Mouse (Mus musculus) heart, postnatal 0 days (tissue): ENCODE results near the gene Phf6. TPM values are rescaled to one million over a fixed set of nuclear protein-coding genes. Genes with fewer than 3 reads are reported as not detected.

Experiments
- ATAC-seq: fragments of 200-750 bp; cut with Nextera tagmentation; 2 replicates; pipeline ENCODE4 v1.8.0; 2017; ENCODE audit warnings: low read depth, moderate number of reproducible peaks, moderate library complexity; ENCODE audit not compliant: insufficient read depth
- DNase-seq: peaks from one replicate; pipeline ENCODE4 v3.0.0-alpha.2; 2016; ENCODE audit warnings: low spot score
- H3K27ac ChIP-seq: fragments of 300-500 bp; sonication (generic); 2 replicates; pipeline ENCODE4 v1.5.1; 2014; ENCODE audit warnings: low read depth, mild to moderate bottlenecking
- H3K27me3 ChIP-seq: fragments of 300-500 bp; sonication (generic); 2 replicates; pipeline ENCODE4 v1.6.1; 2014; ENCODE audit warnings: low read length, mixed read lengths; ENCODE audit not compliant: control insufficient read depth, insufficient read depth
- H3K36me3 ChIP-seq: fragments of 300-500 bp; sonication (generic); replicated peaks from 2 replicates; pipeline ENCODE4 v1.6.1; 2014; ENCODE audit warnings: low read length, mixed read lengths; ENCODE audit not compliant: control insufficient read depth, insufficient read depth
- H3K4me1 ChIP-seq: fragments of 300-500 bp; sonication (generic); 2 replicates; pipeline ENCODE4 v1.6.1; 2014; ENCODE audit warnings: antibody characterized with exemption; ENCODE audit not compliant: control insufficient read depth, insufficient read depth
- H3K4me2 ChIP-seq: fragments of 300-500 bp; sonication (generic); 2 replicates; pipeline ENCODE4 v1.6.1; 2014; ENCODE audit warnings: low read depth, mild to moderate bottlenecking, low read length, moderate library complexity
- H3K4me3 ChIP-seq: fragments of 300-500 bp; sonication (generic); 2 replicates; pipeline ENCODE4 v1.5.1; 2014; ENCODE audit warnings: low read depth, low read length
- H3K9ac ChIP-seq: fragments of 300-500 bp; sonication (generic); replicated peaks from 2 replicates; pipeline ENCODE4 v1.6.1; 2014; ENCODE audit warnings: low read depth, low read length, mixed read lengths
- H3K9me3 ChIP-seq: fragments of 300-500 bp; sonication (generic); replicated peaks from 2 replicates; pipeline ENCODE4 v1.6.1; 2016; ENCODE audit warnings: low read length; ENCODE audit not compliant: control insufficient read depth
- CTCF ChIP-seq: IDR thresholded peaks from 2 replicates; pipeline ENCODE4 v1.5.1; 2016; ENCODE audit warnings: antibody characterized with exemption, control low read depth, low read depth
- EP300 ChIP-seq: IDR thresholded peaks from 2 replicates; pipeline ENCODE4 v1.6.1; 2016; ENCODE audit warnings: antibody characterized with exemption, low read depth
- WGBS: fragments of 180-500 bp; shearing (Covaris S2); extraction: QIAGEN DNeasy Blood & Tissue Kit; methylation state at CpG from one replicate; pipeline ENCODE4 v1.1.7; 2014; 5-methylcytosine and 5-hydroxymethylcytosine counted together
- polyA plus RNA-seq: library from polyadenylated mRNA; unstranded; fragments of >200 nt; fragmentation: Nextera tagmentation; extraction: Ambion mirVana; gene quantifications from 2 replicates; pipeline ENCODE4 v1.2.1, GENCODE M21; 2015
- total RNA-seq: library from RNA; depleted of rRNA; stranded (reverse); fragments of >200 nt; gene quantifications from 2 replicates; pipeline ENCODE4 v1.2.3, GENCODE M21; 2014; ENCODE audit warnings: low replicate concordance

Gene Phf6
- total and polyA plus RNA-seq, 2 experiments from 2014 or later = 2.1 to 5.9 TPM

GRCm38 (mm10) chrX:52913856-52914255, 1.8 kb downstream of the Phf6 start:
- no peak overlapping the region for H3K27ac ChIP-seq
- no peak for DNase-seq
- no peaks in the 10 kb centered on the region for H3K4me1 ChIP-seq
- no peaks in the 10 kb centered on the region for H3K36me3 ChIP-seq
- ATAC-seq = no peak
- peak overlapping the region; percentile 71; the same call in 1 of the 2 replicates for H3K4me2 ChIP-seq
- no peaks in the 10 kb centered on the region for H3K27me3 ChIP-seq
- WGBS = 58% methylated on average over 4 of the region's 4 CpGs
- no peaks in the 10 kb centered on the region for H3K9me3 ChIP-seq
- TF ChIP-seq EP300 (no peak), CTCF (no peak)
- 0 out of 2 replicates have a peak overlapping the region, but pooled peaks have one; percentile 37 for H3K9ac ChIP-seq
- H3K4me3 ChIP-seq = peak overlapping the region; percentile 79

- H3K4me1 ChIP-seq = no peaks in the 10 kb centered on the region
- H3K27me3 ChIP-seq = no peaks in the 10 kb centered on the region
- H3K36me3 ChIP-seq = no peaks in the 10 kb centered on the region
- no peak overlapping the region for H3K9ac ChIP-seq
- DNase-seq = no peak
- ATAC-seq = no peak
- no peak overlapping the region for H3K4me2 ChIP-seq
- H3K4me3 ChIP-seq = no peak overlapping the region
- H3K9me3 ChIP-seq = no peaks in the 10 kb centered on the region
- TF ChIP-seq EP300 (no peak), CTCF (no peak)
- no peak overlapping the region for H3K27ac ChIP-seq
Observed at GRCm38 (mm10) chrX:52914705-52915104, 2.6 kb downstream of the Phf6 start.

DNA sequence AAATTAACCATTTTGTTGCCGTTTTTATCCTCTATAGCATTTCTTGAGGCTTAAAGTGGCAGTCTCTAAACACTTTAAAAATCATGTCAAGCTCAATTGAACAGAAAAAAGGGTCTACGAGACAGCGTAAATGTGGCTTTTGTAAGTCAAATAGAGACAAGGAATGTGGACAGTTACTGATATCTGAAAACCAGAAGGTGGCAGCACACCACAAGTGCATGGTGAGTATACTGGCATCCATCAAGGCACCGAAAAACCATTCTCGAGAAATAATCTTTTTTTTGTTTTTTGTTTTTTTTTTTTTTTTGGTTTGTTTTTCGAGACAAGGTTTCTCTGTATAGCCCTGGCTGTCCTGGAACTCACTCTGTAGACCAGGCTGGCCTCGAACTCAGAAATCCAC, 4.5 kb downstream of the Phf6 start:
- no peaks in the 10 kb centered on the region for H3K4me1 ChIP-seq
- H3K9ac ChIP-seq = no peak overlapping the region
- 66% methylated on average over 7 of the region's 7 CpGs for WGBS
- no peak overlapping the region for H3K27ac ChIP-seq
- H3K4me2 ChIP-seq = no peak overlapping the region
- H3K36me3 ChIP-seq = no peaks in the 10 kb centered on the region
- H3K27me3 ChIP-seq = no peaks in the 10 kb centered on the region
- no peaks in the 10 kb centered on the region for H3K9me3 ChIP-seq
- no peak overlapping the region for H3K4me3 ChIP-seq
- DNase-seq (no peak), ATAC-seq (no peak)
- peak; percentile 14; the same call in 1 of the 2 replicates for TF ChIP-seq CTCF
- TF ChIP-seq EP300 = no peak

DNA sequence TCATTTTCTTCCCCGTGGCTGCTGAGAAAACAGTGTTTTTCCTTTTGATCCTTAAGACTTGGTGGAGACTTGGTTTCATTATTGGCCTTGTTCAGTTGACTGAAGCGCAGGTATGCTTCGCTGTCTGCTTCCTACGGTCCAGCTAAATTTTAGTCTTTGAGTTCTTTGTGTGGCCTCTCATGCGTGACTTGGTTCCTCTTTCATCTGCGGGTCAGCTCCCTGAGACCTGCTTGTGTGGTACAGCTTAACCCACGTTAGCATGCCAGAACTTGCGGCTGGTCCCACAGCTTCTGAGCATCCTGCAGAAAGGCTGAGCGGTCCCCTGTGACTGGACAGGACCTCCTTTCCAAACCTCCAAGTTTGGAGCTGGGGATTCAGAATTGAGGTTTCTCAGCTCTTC, 14.7 kb downstream of the Phf6 start:
- TF ChIP-seq EP300 (no peak), CTCF (no peak)
- no peak overlapping the region for H3K4me3 ChIP-seq
- WGBS = 86% methylated on average over 9 of the region's 9 CpGs

GRCm38 (mm10) chrX:52928883-52929282, 16.8 kb downstream of the Phf6 start:
- no peak overlapping the region for H3K4me3 ChIP-seq
- H3K27me3 ChIP-seq = no peaks in the 10 kb centered on the region
- ATAC-seq = no peak
- TF ChIP-seq EP300 (no peak), CTCF (peak; percentile 39)
- H3K27ac ChIP-seq = no peak overlapping the region
- H3K9me3 ChIP-seq = no peaks in the 10 kb centered on the region
- no peaks in the 10 kb centered on the region for H3K36me3 ChIP-seq
- no peak overlapping the region for H3K9ac ChIP-seq
- no peak overlapping the region for H3K4me2 ChIP-seq
- DNase-seq = no peak
- WGBS = 24% methylated on average over 1 of the region's 1 CpGs
- H3K4me1 ChIP-seq = no peaks in the 10 kb centered on the region

More for the DNA sequence above, 14.7 kb downstream of the Phf6 start:
- no peaks in the 10 kb centered on the region for H3K27me3 ChIP-seq
- H3K27ac ChIP-seq = no peak overlapping the region
- no peak overlapping the region for H3K4me2 ChIP-seq
- DNase-seq (no peak), ATAC-seq (no peak)
- no peak overlapping the region for H3K9ac ChIP-seq
- H3K36me3 ChIP-seq = no peaks in the 10 kb centered on the region
- no peaks in the 10 kb centered on the region for H3K4me1 ChIP-seq
- no peaks in the 10 kb centered on the region for H3K9me3 ChIP-seq

DNA sequence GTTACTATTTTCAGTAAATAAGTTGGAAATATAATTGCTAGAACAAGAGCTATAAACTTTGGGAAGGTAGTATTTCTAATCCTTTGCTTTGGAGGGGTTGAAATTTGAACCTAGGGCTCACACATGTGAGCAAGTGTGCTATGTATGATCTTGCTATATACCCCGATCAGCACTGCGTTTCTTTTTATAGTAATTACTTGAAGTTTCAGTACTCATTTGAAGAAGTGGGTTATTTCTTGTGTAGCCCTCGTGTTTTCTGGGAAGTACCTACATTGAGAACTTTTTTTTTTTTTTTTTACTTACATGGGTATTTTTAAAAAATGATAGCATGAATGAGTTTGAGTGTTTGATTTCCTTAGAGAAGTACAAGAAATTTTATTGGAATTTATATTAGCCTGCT, 17.7 kb downstream of the Phf6 start:
- ATAC-seq (no peak), DNase-seq (no peak)
- Histone ChIP-seq H3K9me3 (no peaks in the 10 kb centered on the region), H3K4me1 (no peaks in the 10 kb centered on the region), H3K27ac (no peak overlapping the region), H3K36me3 (no peaks in the 10 kb centered on the region), H3K9ac (no peak overlapping the region), H3K27me3 (no peaks in the 10 kb centered on the region), H3K4me3 (no peak overlapping the region), H3K4me2 (no peak overlapping the region)
- WGBS = 73% methylated on average over 3 of the region's 3 CpGs
- no peak for TF ChIP-seq EP300
- no peak for TF ChIP-seq CTCF
